Mouse (Mus musculus): ENCODE measurements around the gene Ctnnbl1. TPM values are rescaled to one million over a fixed set of nuclear protein-coding genes. Genes with fewer than 3 reads are reported as not detected.

Gene Ctnnbl1
- 10 to 100 TPM; 23.0 to 28.0 TPM for total RNA-seq (2021)
- long read RNA-seq, transcript Ctnnbl1-201 (16 exons, 2,442 nt) = major isoform, 42 of 98 reads
- long read RNA-seq, partial matches to known transcripts = 49 of 98 reads
- long read RNA-seq, other reads (novel, unspliced or antisense) = 7 of 98 reads

GRCm38 (mm10) chr2:157736854-157737850, at the start of gene Ctnnbl1:
Ctnnbl1 (plus strand) TSS chr2:157737401.
- DNase-seq (ENCODE audit: low spot score in 2 of 2) = peak; percentile 100

- no peak for DNase-seq (ENCODE audit: low spot score in 2 of 2)
Measured at GRCm38 (mm10) chr2:157687506-157687905, 49.7 kb upstream of the Ctnnbl1 start.

- DNase-seq (ENCODE audit: low spot score in 2 of 2) = no peak
Measured at GRCm38 (mm10) chr2:157691266-157692105, 45.7 kb upstream of the Ctnnbl1 start.

- DNase-seq (ENCODE audit: low spot score in 2 of 2) = no peak
Measured at GRCm38 (mm10) chr2:157692365-157692932, 44.8 kb upstream of the Ctnnbl1 start.

GRCm38 (mm10) chr2:157693576-157693975, 43.6 kb upstream of the Ctnnbl1 start:
- DNase-seq (ENCODE audit: low spot score in 2 of 2) = no peak

- peak; percentile 20 to 39 for DNase-seq (ENCODE audit: low spot score in 2 of 2)
Measured at GRCm38 (mm10) chr2:157696297-157696731, 40.9 kb upstream of the Ctnnbl1 start.

GRCm38 (mm10) chr2:157703155-157703554, 34.0 kb upstream of the Ctnnbl1 start:
- DNase-seq (ENCODE audit: low spot score in 2 of 2) = no peak

- DNase-seq (ENCODE audit: low spot score in 2 of 2) = no peak
Measured at GRCm38 (mm10) chr2:157704991-157705776, 32.0 kb upstream of the Ctnnbl1 start.

GRCm38 (mm10) chr2:157705777-157706158, 31.4 kb upstream of the Ctnnbl1 start:
- no peak for DNase-seq (ENCODE audit: low spot score in 2 of 2)

- DNase-seq (ENCODE audit: low spot score in 2 of 2) = no peak
Measured at GRCm38 (mm10) chr2:157707191-157707923, 29.8 kb upstream of the Ctnnbl1 start.

GRCm38 (mm10) chr2:157712677-157713076, 24.5 kb upstream of the Ctnnbl1 start:
- DNase-seq (ENCODE audit: low spot score in 2 of 2) = no peak

GRCm38 (mm10) chr2:157715586-157716191, 21.5 kb upstream of the Ctnnbl1 start:
- DNase-seq (ENCODE audit: low spot score in 2 of 2) = no peak

GRCm38 (mm10) chr2:157718441-157718840, 18.8 kb upstream of the Ctnnbl1 start:
- no peak for DNase-seq (ENCODE audit: low spot score in 2 of 2)

- DNase-seq (ENCODE audit: low spot score in 2 of 2) = peak; percentile 27 to 31
Measured at GRCm38 (mm10) chr2:157723883-157724573, 13.2 kb upstream of the Ctnnbl1 start.

- no peak for DNase-seq (ENCODE audit: low spot score in 2 of 2)
Measured at GRCm38 (mm10) chr2:157724574-157724914, 12.7 kb upstream of the Ctnnbl1 start.

GRCm38 (mm10) chr2:157744619-157745018, 7.4 kb downstream of the Ctnnbl1 start:
- no peak for DNase-seq (ENCODE audit: low spot score in 2 of 2)

GRCm38 (mm10) chr2:157745735-157746134, 8.5 kb downstream of the Ctnnbl1 start:
- no peak for DNase-seq (ENCODE audit: low spot score in 2 of 2)

GRCm38 (mm10) chr2:157746558-157746957, 9.4 kb downstream of the Ctnnbl1 start:
- no peak for DNase-seq (ENCODE audit: low spot score in 2 of 2)

- no peak for DNase-seq (ENCODE audit: low spot score in 2 of 2)
Measured at GRCm38 (mm10) chr2:157747989-157748388, 10.8 kb downstream of the Ctnnbl1 start.
